Mouse (Mus musculus): ENCODE data around the gene Stum.
A peak's percentile ranks its signal among the peaks of the same experiment; 100 is the strongest.

DNA sequence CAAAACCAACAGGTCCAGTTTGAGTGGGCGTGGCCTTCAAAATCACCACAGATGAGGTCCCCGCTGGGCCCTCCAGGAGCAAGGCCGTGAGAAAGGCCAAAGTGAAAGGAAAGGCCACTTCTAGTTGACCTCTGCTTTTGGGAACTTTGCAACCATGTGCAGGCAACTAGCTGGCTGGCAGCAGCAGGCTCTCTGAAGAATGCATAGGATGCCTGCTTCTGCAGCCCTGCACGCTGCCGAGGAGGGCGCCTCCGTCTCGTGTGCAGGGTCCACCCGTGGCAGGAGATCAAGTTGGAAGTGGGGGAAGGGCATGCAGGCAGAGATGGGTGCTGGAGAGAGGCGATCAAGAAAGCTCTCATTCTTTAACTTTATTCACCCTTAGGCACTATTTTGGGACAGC lies 1.3 kb downstream of the Stum start:
- TF ChIP-seq CTCF (IDR thresholded peaks at IDR 0.05): peak; percentile 24; the same call in 1 of the 2 replicates
- no peak for TF ChIP-seq EP300 (IDR thresholded peaks at IDR 0.05)
